Mouse (Mus musculus) gonadal fat pad, adult 2 months (tissue): ENCODE data around the gene AC124108.1. TPM values are rescaled to one million over a fixed set of nuclear protein-coding genes. Genes with fewer than 3 reads are reported as not detected.

Experiments used
- DNase-seq: peaks from one replicate; pipeline ENCODE4 v3.0.0-alpha.2; 2012; ENCODE audit warnings: low read depth
- polyA plus RNA-seq: library from polyadenylated mRNA; depleted of rRNA; stranded (reverse); fragments of >200 nt; gene quantifications from 2 replicates; pipeline ENCODE4 v1.2.3, GENCODE M21; 2012; rRNA removed

AC124108.1 gene
- polyA plus RNA-seq, 1 experiment = 0.96 TPM

GRCm38 (mm10) chr1:132245010-132245409, 53.8 kb downstream of the AC124108.1 start:
- DNase-seq = no peak

GRCm38 (mm10) chr1:132246137-132246536, 54.9 kb downstream of the AC124108.1 start:
- no peak for DNase-seq

GRCm38 (mm10) chr1:132246641-132247040, 55.4 kb downstream of the AC124108.1 start:
- DNase-seq = no peak

- no peak for DNase-seq
Measured at GRCm38 (mm10) chr1:132254467-132254866, 63.2 kb downstream of the AC124108.1 start.

Other genes with a start within 250 kb of the AC124108.1 start
- 41.0 and 59.1 TPM in 2 replicates for gene Slc45a3, start 228.5 kb upstream of the AC124108.1 start, polyA plus RNA-seq
- 18.4 and 30.9 TPM in 2 replicates for gene Elk4, start 183.8 kb upstream of the AC124108.1 start, polyA plus RNA-seq
- 1.9 and 2.4 TPM in 2 replicates for gene Mfsd4a, start 123.4 kb upstream of the AC124108.1 start, polyA plus RNA-seq
- gene Cdk18, start 51.8 kb upstream of the AC124108.1 start, polyA plus RNA-seq = 10.3 and 10.4 TPM in 2 replicates
- gene Lemd1, start within 50 bp of the AC124108.1 start, polyA plus RNA-seq = 1.1 and 1.4 TPM in 2 replicates
- gene Gm10188, start 38.3 kb downstream of the AC124108.1 start, polyA plus RNA-seq = not detected in 2 replicates
- gene Klhdc8a, start 107.2 kb downstream of the AC124108.1 start, polyA plus RNA-seq = 0.14 and 0.26 TPM in 2 replicates
- gene Nuak2, start 124.7 kb downstream of the AC124108.1 start, polyA plus RNA-seq = 4.9 and 6.0 TPM in 2 replicates
- gene Tmcc2, start 199.8 kb downstream of the AC124108.1 start, polyA plus RNA-seq = 8.3 and 8.7 TPM in 2 replicates
- gene Dstyk, start 226.1 kb downstream of the AC124108.1 start, polyA plus RNA-seq = 16.5 and 16.7 TPM in 2 replicates